Mouse (Mus musculus): ENCODE data around the gene Rgp1.

GRCm38 (mm10) chr4:43604751-43605685 lies 26.5 kb downstream of the Rgp1 start:
- TF ChIP-seq CTCF (IDR thresholded peaks at IDR 0.05; ENCODE audit: extremely low read depth, insufficient read length, insufficient replicate concordance, low read depth, low read length) (no peak), POLR2A (IDR thresholded peaks at IDR 0.05; ENCODE audit: low read depth, low read length) (no peak)
